Mouse (Mus musculus) spleen, postnatal 10 days (tissue): ENCODE measurements around the gene Stat6.
"Not testable (repeated sequence)": the region's sequence is repeated elsewhere in the genome, so short reads cannot be mapped to it uniquely, and the experiment has no call there.

ENCODE experiments used
- DNase-seq, 2 experiments: peaks; one replicate each; pipeline ENCODE4 v3.0.0; 2021 to 2022; ENCODE audit warnings: low spot score in 2 of 2

The Stat6 gene

DNA sequence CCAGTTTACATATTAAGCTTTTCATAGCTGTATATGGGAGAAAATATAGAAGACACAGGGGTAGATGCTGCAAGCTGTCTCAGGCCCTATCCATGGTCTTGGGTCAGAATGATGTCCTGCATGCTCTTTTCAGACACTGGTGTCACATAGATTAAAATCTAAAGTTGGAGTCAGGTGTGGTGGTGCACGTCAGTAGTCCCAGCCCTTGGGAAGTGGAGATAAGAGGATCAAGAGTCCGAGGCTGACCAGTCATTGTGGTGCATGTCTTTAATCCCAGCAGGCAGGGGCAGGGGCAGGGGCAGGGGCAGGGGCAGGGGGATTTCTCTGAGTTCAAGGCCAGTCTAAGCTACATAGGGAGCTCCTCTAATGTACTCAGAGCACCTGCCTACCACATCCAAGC lies 3.0 kb downstream of the Stat6 start:
- no peak for DNase-seq

- no peak for DNase-seq
These were observed 10.3 kb downstream of the Stat6 start for GRCm38 (mm10) chr10:127652906-127653638.

DNA sequence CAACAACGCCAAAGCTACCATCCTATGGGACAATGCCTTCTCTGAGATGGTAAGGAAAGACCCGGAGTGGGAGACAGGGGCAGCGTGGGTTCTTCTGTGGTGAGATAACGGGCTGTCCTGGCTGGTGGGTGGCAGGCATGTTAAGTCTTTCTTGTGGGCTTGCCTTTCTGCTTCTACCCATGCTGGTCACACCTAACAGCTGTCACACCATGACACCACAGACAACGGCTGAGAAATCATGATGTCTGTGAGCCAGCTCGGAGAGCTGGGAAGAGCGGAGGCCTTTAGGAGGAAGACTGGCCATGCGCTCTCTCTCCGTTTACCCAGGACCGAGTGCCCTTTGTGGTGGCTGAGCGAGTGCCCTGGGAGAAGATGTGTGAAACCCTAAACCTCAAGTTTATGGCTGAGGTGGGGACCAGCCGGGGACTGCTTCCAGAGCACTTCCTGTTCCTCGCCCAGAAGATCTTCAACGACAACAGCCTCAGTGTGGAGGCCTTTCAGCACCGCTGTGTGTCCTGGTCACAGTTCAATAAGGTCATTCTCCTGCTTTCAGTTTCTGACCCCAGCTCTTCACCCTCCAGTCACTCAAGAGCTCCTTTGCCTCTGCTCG lies 12.3 kb downstream of the Stat6 start:
- DNase-seq, result no peak

DNA sequence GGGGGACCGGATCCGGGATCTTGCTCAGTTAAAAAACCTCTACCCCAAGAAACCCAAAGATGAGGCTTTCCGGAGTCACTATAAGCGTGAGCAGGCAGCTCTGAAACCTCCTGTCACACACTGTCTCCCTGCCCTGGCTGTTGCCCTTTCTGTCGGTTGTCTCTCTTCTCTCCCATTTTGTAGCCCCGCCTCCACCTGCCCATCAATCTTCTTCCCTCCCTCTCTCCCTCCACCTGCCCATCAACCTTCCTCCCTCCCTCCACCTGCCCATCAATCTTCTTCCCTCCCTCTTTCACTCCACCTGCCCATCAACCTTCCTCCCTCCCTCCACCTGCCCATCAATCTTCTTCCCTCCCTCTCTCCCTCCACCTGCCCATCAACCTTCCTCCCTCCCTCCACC lies 14.8 kb downstream of the Stat6 start:
- not testable (repeated sequence) for DNase-seq

DNA sequence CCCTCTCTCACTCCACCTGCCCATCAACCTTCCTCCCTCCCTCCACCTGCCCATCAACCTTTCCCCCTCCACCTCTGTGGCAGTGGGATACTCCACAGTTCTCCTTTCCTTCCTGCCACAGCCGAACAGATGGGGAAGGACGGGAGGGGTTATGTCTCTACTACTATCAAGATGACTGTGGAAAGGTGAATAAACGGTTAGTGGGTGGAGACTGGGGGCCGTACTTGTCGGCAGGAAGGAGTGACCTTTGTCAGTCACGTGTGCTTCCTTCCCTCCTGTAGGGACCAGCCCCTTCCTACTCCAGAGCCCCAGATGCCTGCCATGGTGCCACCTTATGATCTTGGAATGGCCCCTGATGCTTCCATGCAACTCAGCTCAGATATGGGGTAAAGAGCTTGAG lies 15.3 kb downstream of the Stat6 start:
- DNase-seq, result no peak

- no peak for DNase-seq
These were observed 16.8 kb downstream of the Stat6 start for GRCm38 (mm10) chr10:127659551-127659950.

DNA sequence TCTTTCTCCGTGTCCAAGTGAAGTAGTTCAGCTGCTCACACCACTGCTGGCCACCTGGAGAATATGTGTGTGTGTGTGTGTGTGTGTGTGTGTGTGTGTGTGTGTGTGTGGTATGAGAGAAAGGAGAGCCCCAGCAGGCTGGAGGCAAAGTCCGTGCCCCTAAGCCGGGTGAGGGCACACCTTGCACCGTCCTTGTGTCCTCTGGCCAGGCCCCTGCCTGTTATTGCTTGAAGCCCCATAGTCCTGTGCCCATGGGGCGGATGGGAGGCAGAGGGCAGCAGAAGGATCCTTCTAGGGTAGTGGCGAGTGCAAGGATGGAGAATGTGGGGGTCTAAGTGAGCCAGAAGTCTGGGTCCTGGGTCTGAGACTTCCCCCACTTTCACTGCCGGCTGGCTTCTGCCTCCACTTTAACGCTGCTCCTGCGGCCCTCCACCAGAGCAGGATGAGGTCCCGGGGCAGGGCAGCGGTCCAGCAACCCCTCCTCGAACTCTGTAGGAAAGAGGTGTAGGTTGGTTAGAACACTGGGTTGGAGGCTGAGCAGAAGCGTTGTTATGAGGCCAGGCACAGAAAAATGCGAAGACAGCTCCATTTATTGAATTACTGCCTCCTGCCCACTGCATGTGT lies 18.6 kb downstream of the Stat6 start:
- DNase-seq, result no peak

GRCm38 (mm10) chr10:127661915-127662663 lies 19.3 kb downstream of the Stat6 start:
- DNase-seq, result peak in 1 of 2 experiments; percentile 64

- DNase-seq, result peak; percentile 37 to 56
These were observed 20.0 kb downstream of the Stat6 start for GRCm38 (mm10) chr10:127662666-127663253.

GRCm38 (mm10) chr10:127663590-127663989 lies 20.8 kb downstream of the Stat6 start:
- no peak for DNase-seq

DNA sequence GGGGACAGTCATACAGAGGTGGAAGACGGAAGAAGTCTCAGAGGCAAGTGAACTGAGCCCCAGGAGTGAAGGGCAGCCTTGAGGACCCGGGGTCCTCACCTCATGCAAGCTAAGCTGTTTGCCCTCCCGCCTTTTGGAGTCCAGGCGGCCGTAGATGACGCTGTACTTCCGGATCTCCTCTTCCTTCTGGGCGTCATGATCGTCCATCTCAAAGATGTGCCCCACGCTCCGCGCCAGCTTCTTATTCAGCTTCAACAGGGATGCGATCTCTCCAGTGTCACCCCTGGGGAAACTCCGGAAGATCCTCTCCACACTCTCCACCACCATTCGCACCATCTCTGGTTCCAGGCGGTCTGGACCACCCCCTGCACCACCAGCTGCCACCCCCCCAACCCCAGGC lies 21.4 kb downstream of the Stat6 start:
- DNase-seq, result no peak

- no peak for DNase-seq
These were observed 22.1 kb downstream of the Stat6 start for GRCm38 (mm10) chr10:127664891-127665290.

DNA sequence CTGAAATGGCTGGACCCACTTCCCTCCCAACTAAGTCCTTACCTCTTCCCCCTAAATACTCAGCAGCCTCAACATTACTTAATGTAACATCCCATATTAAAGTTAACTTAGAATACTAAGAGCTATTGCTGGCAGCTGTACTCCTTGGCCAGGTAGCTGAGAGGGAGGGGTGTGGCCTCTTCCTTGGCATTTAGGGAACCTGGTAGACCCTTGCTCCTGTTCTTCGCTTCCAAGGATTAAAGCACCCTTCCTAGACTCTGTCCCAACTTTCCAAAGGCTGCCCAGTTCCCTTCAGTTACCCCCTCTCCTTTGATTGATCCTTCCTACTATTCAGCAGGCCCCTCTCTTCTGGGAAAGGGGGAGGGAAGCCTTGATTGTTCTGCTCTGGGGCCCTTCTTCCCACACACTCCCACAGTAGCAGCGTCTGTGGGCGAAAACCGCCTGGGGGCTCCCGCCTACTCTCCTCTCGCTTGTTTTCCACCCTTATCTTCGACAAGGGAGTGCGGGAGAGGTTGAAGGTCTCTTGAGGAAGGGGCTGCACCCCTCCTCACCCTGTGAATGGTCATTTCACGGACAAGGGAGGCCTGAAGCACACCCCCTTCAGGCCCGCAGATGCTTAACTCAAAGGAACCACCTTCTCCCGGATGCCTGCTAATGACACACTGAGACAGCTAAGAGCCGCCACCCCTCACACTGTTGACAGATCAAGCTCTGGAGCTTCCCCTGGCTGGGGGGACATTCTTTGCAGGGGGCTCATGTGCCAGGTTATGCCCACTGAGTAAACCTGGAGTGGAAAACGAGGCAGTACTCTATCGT lies 22.8 kb downstream of the Stat6 start:
- DNase-seq, result peak in 1 of 2 experiments; percentile 37

GRCm38 (mm10) chr10:127666501-127667268 lies 23.9 kb downstream of the Stat6 start, which contains the start of gene Nemp1:
Gene Nemp1, plus strand, starts transcription at chr10:127666901.
- peak; percentile 38 to 71 for DNase-seq

DNA sequence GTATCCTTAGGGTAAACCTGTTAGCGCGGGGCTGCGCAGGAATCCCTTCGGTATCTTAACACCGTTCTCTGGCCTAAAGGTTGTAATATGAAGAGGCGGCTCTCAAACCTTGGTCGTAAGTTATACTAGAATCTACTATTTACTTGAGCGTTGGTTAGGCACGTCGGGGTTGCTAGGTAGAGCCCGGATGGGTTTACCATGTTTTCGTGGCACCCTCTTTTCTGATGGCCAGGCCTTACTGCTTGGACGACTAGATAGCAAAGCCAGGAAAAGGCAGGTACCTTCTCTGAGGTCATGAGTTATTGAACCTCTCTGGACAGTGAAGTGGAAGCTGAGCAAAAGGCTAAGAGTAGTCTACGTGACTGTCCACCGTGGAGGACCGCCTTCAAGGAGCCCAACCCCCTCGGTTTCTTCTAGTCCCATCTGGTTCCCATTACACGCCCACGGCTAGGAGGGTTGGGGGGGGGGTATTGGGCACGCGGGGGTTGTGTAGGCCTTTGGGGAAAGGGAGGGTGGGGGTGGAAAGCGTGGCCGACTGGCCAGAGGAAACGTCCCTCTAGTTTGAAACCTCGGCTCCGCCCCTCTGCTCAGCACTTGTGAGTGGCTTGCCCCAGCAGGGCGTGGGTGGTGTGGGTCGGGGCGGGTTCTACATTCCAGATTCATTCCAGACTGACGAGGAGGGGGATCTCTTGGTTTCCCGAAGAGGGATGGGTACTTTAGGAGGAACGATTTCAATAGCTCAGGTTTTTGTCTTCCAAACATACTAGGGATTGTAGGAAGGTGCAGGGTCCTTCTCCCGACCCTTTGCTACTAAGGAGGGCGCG lies 24.7 kb downstream of the Stat6 start:
- peak; percentile 42 to 75 for DNase-seq

DNA sequence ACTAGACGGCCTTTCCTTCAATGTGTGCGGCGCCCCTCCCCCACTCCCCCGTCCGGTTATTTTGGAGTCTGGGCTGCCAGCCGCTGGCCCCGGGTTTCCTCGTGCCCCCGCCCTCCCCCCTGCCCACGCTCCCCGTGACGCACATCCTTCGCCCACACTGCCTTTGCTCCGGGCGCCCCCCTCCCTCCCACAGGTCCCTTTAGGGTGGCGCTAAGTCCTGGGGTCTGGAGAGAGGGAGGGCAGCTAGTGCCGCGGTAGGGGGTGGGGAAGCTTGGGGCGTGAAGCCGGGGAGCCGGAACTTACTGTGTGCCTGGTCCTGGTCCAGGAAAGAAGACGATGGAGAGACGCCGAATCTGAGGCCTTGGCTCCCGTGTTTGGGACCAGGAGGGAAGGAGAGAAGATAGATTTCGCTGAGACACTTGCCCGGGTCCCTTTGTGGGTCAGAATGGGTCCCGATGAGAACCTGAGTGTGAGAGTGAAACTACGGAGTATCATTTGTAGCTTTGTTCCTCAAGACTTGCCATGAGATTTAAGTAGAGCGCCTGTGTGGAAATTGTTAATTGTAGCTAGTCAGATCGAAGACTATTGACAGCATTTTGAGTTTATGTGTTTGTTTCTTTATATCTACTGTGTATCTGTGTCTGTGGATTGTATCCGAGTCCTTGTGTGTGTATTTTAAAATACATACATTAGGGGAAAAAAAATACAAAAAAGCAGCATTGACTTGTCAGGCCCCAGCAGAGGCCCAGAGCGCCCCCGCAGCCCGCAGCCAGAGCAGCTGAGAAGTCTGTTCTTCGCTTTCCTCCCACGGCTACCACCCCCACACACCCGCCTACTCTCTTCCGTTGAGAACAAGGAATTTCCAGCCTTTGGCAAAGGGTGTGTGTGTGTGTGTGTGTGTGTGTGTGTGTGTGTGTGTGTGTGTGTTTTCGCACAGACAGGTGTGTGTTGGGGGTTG lies 25.6 kb downstream of the Stat6 start, which contains the start of gene Nab2:
Gene Nab2 (minus strand): TSS at position 476 of the 958 bp plus-strand sequence.
- peak; percentile 49 to 77 for DNase-seq

GRCm38 (mm10) chr10:127669170-127669569 lies 26.4 kb downstream of the Stat6 start:
- DNase-seq, result no peak

- no peak for DNase-seq
These were observed 27.4 kb downstream of the Stat6 start for GRCm38 (mm10) chr10:127670185-127670584.
